Mouse (Mus musculus) hindbrain, postnatal 0 days (tissue): ENCODE data around the gene Khnyn. TPM values are rescaled to one million over a fixed set of nuclear protein-coding genes. Genes with fewer than 3 reads are reported as not detected.
A peak's percentile ranks its signal among the peaks of the same experiment; 100 is the strongest.

Experiments used
- ATAC-seq: fragments of 200-750 bp; cut with Nextera tagmentation; 2 replicates; pipeline ENCODE4 v1.8.0; 2017; ENCODE audit warnings: mild to moderate bottlenecking, moderate TSS enrichment, moderate library complexity
- DNase-seq: peaks from one replicate; pipeline ENCODE4 v3.0.0-alpha.2; 2015; ENCODE audit warnings: low spot score
- H3K27ac ChIP-seq: fragments of 300-500 bp; sonication (generic); 2 replicates; pipeline ENCODE4 v1.5.1; 2014; ENCODE audit warnings: mild to moderate bottlenecking
- H3K27me3 ChIP-seq: fragments of 300-500 bp; sonication (generic); 2 replicates; pipeline ENCODE4 v1.6.1; 2014; ENCODE audit warnings: low read length, mixed read lengths; ENCODE audit not compliant: insufficient read depth
- H3K36me3 ChIP-seq: fragments of 300-500 bp; sonication (generic); 2 replicates; pipeline ENCODE4 v1.6.1; 2014; ENCODE audit warnings: low read length, mixed read lengths; ENCODE audit not compliant: insufficient read depth
- H3K4me1 ChIP-seq: fragments of 300-500 bp; sonication (generic); 2 replicates; pipeline ENCODE4 v1.6.1; 2014; ENCODE audit warnings: antibody characterized with exemption, low read length, mixed read lengths; ENCODE audit not compliant: insufficient read depth
- H3K4me2 ChIP-seq: fragments of 300-500 bp; sonication (generic); 2 replicates; pipeline ENCODE4 v1.6.1; 2014; ENCODE audit warnings: low read depth, mild to moderate bottlenecking, low read length, moderate library complexity, mixed read lengths
- H3K4me3 ChIP-seq: fragments of 300-500 bp; sonication (generic); 2 replicates; pipeline ENCODE4 v1.5.1; 2014; ENCODE audit warnings: low read length
- H3K9ac ChIP-seq: fragments of 300-500 bp; sonication (generic); replicated peaks from 2 replicates; pipeline ENCODE4 v1.6.1; 2014; ENCODE audit warnings: mild to moderate bottlenecking, low read length, moderate library complexity, mixed read lengths
- H3K9me3 ChIP-seq: fragments of 300-500 bp; sonication (generic); 2 replicates; pipeline ENCODE4 v1.6.1; 2016; ENCODE audit warnings: low read length, mixed read lengths
- CTCF ChIP-seq: IDR thresholded peaks from 2 replicates; pipeline ENCODE4 v1.5.1; 2016; ENCODE audit warnings: antibody characterized with exemption, control low read depth, low read depth
- WGBS: fragments of 180-500 bp; shearing (Covaris S2); extraction: QIAGEN DNeasy Blood & Tissue Kit; methylation state at CpG from one replicate; pipeline ENCODE4 v1.1.7; 2014; 5-methylcytosine and 5-hydroxymethylcytosine counted together
- polyA plus RNA-seq: library from polyadenylated mRNA; unstranded; fragments of >200 nt; fragmentation: Nextera tagmentation; extraction: Ambion mirVana; gene quantifications from 2 replicates; pipeline ENCODE4 v1.2.1, GENCODE M21; 2015
- total RNA-seq: library from RNA; depleted of rRNA; stranded (reverse); fragments of >200 nt; gene quantifications from 2 replicates; pipeline ENCODE4 v1.2.3, GENCODE M21; 2014

Gene Khnyn
- total and polyA plus RNA-seq, 2 experiments from 2014 or later: 7.1 to 17.9 TPM

- H3K27ac ChIP-seq: 0 out of 2 replicates have a peak overlapping the region, but pooled peaks have one; percentile 7
- no peak for TF ChIP-seq CTCF
- H3K9me3 ChIP-seq: no peaks in the 10 kb centered on the region
- H3K4me3 ChIP-seq: no peak overlapping the region
- H3K4me1 ChIP-seq: 0 out of 2 replicates have a peak, but pooled peaks cover 6% of the 10 kb centered on the region
- H3K36me3 ChIP-seq: peaks cover 24% of the 10 kb centered on the region
- H3K9ac ChIP-seq: no peak overlapping the region
- H3K27me3 ChIP-seq: no peaks in the 10 kb centered on the region
- DNase-seq: no peak
- H3K4me2 ChIP-seq: no peak overlapping the region
- ATAC-seq: no peak
- 95% methylated on average over 10 of the region's 10 CpGs for WGBS
These were observed 21.8 kb upstream of the Khnyn start for GRCm38 (mm10) chr14:55862970-55863369.

DNA sequence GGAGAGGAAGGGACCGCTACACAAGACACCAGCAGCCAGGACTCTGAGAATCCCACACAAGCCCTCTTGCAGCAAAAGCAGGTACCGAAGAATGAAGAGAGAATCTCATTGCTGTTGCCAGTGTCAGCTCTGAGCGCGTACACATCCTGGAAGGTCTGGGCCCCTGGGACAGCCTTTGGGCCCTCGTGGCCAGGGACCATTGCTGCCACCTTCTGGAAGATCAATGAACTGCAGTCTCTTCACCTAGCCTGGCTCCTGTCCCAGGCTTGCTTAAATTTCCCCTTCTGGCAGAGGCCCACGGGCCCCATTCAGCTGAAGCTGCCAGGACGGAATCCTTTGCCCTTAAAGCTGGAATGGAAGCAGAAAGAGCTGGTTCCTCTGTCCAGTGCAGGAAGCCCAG, 21.0 kb upstream of the Khnyn start:
- peak; percentile 84 for DNase-seq
- no peaks in the 10 kb centered on the region for H3K27me3 ChIP-seq
- no peaks in the 10 kb centered on the region for H3K9me3 ChIP-seq
- H3K9ac ChIP-seq: no peak overlapping the region
- peak; percentile 94 for TF ChIP-seq CTCF
- 24% methylated on average over 7 of the region's 7 CpGs for WGBS
- ATAC-seq: peak; percentile 61
- no peak overlapping the region for H3K4me3 ChIP-seq
- H3K27ac ChIP-seq: no peak overlapping the region
- 0 out of 2 replicates have a peak, but pooled peaks cover 4% of the 10 kb centered on the region for H3K4me1 ChIP-seq
- no peak overlapping the region for H3K4me2 ChIP-seq
- peaks cover 24% of the 10 kb centered on the region for H3K36me3 ChIP-seq

DNA sequence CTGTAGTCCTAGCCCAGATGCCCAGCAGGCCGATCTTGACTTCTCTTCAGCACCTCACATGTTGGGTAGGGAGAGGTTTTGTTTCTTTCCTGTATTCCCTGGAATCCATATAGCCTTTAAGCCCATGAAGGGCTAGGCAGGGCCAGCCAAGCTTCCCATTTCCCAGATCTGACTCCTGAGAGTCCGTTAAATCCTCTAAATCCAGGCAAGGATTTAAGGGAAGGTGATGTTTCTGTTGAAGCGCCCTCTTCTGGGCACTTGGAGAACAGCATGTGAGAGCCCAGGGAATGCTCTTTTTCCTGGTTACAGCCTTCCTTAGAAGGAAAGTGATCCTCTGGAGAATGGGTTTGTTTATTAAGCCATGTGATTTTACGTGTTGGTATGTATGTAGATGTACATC, 17.8 kb upstream of the Khnyn start:
- H3K27me3 ChIP-seq: no peaks in the 10 kb centered on the region
- 34% methylated on average over 4 of the region's 4 CpGs for WGBS
- peak; percentile 74 for DNase-seq
- no peak overlapping the region for H3K27ac ChIP-seq
- TF ChIP-seq CTCF: peak; percentile 84
- H3K4me1 ChIP-seq: no peaks in the 10 kb centered on the region
- ATAC-seq: no peak
- H3K9me3 ChIP-seq: no peaks in the 10 kb centered on the region
- H3K36me3 ChIP-seq: peaks cover 50% of the 10 kb centered on the region
- no peak overlapping the region for H3K4me2 ChIP-seq
- no peak overlapping the region for H3K9ac ChIP-seq
- no peak overlapping the region for H3K4me3 ChIP-seq

DNA sequence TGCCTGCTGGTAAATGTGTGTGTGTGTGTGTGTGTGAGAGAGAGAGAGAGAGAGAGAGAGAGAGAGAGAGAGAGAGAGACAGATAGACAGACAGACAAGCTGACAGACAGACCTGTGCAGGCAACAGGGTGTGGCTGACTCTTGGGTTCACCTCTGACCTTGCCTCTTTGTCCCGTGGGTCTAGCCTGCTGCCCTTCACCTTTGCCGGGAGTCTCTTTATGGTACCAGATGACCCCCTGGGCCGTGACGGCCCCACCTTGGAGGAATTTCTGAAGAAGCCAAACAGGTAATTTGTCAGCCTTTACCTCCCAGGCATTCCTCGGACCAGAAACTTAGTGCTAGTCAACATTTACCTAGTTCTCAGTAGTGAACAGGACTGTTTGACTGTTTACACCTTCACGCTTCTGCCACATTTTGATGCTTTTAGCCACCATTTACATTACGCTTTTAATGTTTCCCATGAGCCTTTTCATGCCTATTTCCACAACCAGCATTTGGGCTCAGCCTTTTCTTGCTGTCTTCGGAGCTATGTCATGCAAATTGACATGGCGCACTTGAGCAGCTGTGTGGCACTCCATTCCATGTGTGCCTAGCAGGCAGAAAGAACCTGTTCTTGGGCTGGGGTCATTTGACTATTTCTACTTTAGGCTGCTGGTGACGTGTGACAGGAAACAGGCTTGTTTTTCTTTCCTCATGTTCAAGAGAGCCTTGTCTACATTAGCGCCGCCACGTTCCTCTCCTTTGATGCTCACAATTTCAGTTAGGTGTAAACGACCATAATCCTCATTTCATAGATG, 16.3 kb upstream of the Khnyn start:
- Histone ChIP-seq H3K4me1 (no peaks in the 10 kb centered on the region), H3K9me3 (no peaks in the 10 kb centered on the region), H3K27ac (no peak overlapping the region), H3K36me3 (peaks cover 55% of the 10 kb centered on the region), H3K4me3 (no peak overlapping the region), H3K4me2 (no peak overlapping the region), H3K9ac (no peak overlapping the region), H3K27me3 (no peaks in the 10 kb centered on the region)
- DNase-seq (no peak), ATAC-seq (no peak)
- 92% methylated on average over 14 of the region's 14 CpGs for WGBS
- no peak for TF ChIP-seq CTCF

DNA sequence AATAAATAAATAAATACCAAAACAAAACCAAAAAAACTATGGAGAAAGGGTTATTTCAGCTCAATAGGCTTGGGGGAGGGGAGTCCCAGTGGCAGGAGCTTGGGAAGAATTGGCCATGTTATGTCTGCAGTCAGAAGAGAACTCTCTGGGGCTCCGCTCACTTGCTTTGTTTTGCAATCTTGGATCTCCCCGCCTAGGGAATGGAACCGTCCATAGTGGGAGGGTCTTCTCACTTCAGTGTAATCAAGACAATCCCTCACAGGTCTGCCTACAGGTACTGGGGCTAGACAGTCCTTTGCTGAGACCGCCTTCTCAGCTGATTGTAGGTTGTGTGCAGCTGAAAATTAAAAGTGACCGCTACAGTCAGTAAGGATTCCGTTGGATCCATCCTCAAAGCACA, 15.2 kb upstream of the Khnyn start:
- no peak for ATAC-seq
- H3K4me2 ChIP-seq: no peak overlapping the region
- no peak for TF ChIP-seq CTCF
- no peaks in the 10 kb centered on the region for H3K9me3 ChIP-seq
- peaks cover 52% of the 10 kb centered on the region for H3K36me3 ChIP-seq
- H3K27ac ChIP-seq: no peak overlapping the region
- DNase-seq: no peak
- no peak overlapping the region for H3K4me3 ChIP-seq
- WGBS: 98% methylated on average over 6 of the region's 6 CpGs
- no peaks in the 10 kb centered on the region for H3K27me3 ChIP-seq
- no peaks in the 10 kb centered on the region for H3K4me1 ChIP-seq
- H3K9ac ChIP-seq: no peak overlapping the region

GRCm38 (mm10) chr14:55872039-55872438, 12.7 kb upstream of the Khnyn start:
- H3K4me3 ChIP-seq: no peak overlapping the region
- no peak overlapping the region for H3K27ac ChIP-seq
- 93% methylated on average over 12 of the region's 12 CpGs for WGBS
- no peaks in the 10 kb centered on the region for H3K9me3 ChIP-seq
- peaks cover 34% of the 10 kb centered on the region for H3K36me3 ChIP-seq
- no peak for TF ChIP-seq CTCF
- DNase-seq: no peak
- H3K9ac ChIP-seq: no peak overlapping the region
- H3K4me2 ChIP-seq: no peak overlapping the region
- no peaks in the 10 kb centered on the region for H3K27me3 ChIP-seq
- no peaks in the 10 kb centered on the region for H3K4me1 ChIP-seq
- ATAC-seq: no peak

DNA sequence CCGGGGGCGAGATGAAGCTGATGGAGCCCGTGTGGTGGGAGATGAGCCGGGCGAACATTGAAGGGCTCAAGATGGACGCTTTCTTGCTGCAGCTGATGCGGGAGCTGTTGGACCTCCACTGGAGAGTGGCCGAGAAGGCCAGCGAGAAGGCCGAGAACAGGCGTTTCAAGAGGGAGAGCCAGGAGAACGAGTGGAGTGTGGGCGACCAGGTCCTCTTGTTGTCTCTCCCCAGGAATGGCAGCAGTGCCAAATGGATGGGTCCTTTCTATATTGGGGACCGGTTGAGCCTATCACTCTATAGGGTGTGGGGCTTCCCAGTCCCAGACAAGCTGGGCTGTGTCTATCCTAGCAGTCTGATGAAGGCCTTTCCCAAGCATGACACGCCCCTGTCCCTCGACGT, 12.2 kb upstream of the Khnyn start:
- H3K4me3 ChIP-seq: no peak overlapping the region
- no peaks in the 10 kb centered on the region for H3K27me3 ChIP-seq
- no peak for TF ChIP-seq CTCF
- no peak overlapping the region for H3K27ac ChIP-seq
- no peak overlapping the region for H3K9ac ChIP-seq
- DNase-seq: no peak
- H3K4me2 ChIP-seq: no peak overlapping the region
- no peaks in the 10 kb centered on the region for H3K4me1 ChIP-seq
- peaks cover 34% of the 10 kb centered on the region for H3K36me3 ChIP-seq
- no peak for ATAC-seq
- H3K9me3 ChIP-seq: no peaks in the 10 kb centered on the region
- 91% methylated on average over 17 of the region's 17 CpGs for WGBS
